Mouse (Mus musculus) heart, adult 2 months (tissue): Measurements from ENCODE around the gene Tnrc6b. TPM values are rescaled to one million over a fixed set of nuclear protein-coding genes. Genes with fewer than 3 reads are reported as not detected.

Experiments
- DNase-seq, 2 experiments: peaks; one replicate each; pipeline ENCODE4 v3.0.0; 2021
- H3K27ac ChIP-seq: fragments of 200-600 bp; 2 replicates; pipeline ENCODE4 v1.8.1; 2022
- H3K27me3 ChIP-seq: fragments of 200-500 bp; 2 replicates; pipeline ENCODE4 v1.6.1; 2012; ENCODE audit warnings: mild to moderate bottlenecking, low read length, inconsistent platforms, mixed read lengths; ENCODE audit not compliant: control insufficient read depth, insufficient read depth
- H3K36me3 ChIP-seq: fragments of 200-500 bp; 2 replicates; pipeline ENCODE4 v1.6.1; 2012; ENCODE audit warnings: low read length, inconsistent platforms; ENCODE audit not compliant: control insufficient read depth, insufficient read depth
- H3K4me1 ChIP-seq: fragments of 200-500 bp; 2 replicates; pipeline ENCODE4 v1.6.1; 2011; ENCODE audit warnings: low read length; ENCODE audit not compliant: control insufficient read depth, insufficient read depth
- H3K4me3 ChIP-seq: fragments of 200-600 bp; 2 replicates; pipeline ENCODE4 v1.8.1; 2022
- H3K79me2 ChIP-seq: fragments of 200-500 bp; replicated peaks from 2 replicates; pipeline ENCODE4 v1.6.1; 2012; ENCODE audit warnings: mild to moderate bottlenecking, inconsistent platforms, low read length, moderate library complexity, mixed read lengths; ENCODE audit not compliant: control insufficient read depth, insufficient read depth
- H3K9ac ChIP-seq: fragments of 200-500 bp; 2 replicates; pipeline ENCODE4 v1.6.1; 2012; ENCODE audit warnings: low read depth, mild to moderate bottlenecking, control low read depth, inconsistent platforms, low read length, mixed read lengths
- CTCF ChIP-seq: fragments of 200-600 bp; IDR thresholded peaks from 2 replicates; pipeline ENCODE4 v1.8.1; 2022; ENCODE audit warnings: antibody characterized with exemption, mild to moderate bottlenecking, moderate library complexity
- EP300 ChIP-seq: fragments of 200-500 bp; IDR thresholded peaks from 2 replicates; pipeline ENCODE4 v1.6.1; 2011; ENCODE audit warnings: low read depth, low read length, control low read depth; ENCODE audit not compliant: insufficient read depth
- POLR2A ChIP-seq: fragments of 200-500 bp; IDR thresholded peaks from 2 replicates; pipeline ENCODE4 v1.6.1; 2011; ENCODE audit warnings: mild to moderate bottlenecking, low read depth, low read length, control low read depth; ENCODE audit not compliant: insufficient read depth
- WGBS: fragments of 180-500 bp; shearing (Covaris S2); methylation state at CpG from one replicate; pipeline ENCODE4 v1.1.7; 2018; 5-methylcytosine and 5-hydroxymethylcytosine counted together
- intact Hi-C: fragments of 180-260 bp; cut with DNase I; formaldehyde crosslinking; loops from one replicate; pipeline ENCODE4 v1.15.1; 2025
- polyA plus RNA-seq: library from polyadenylated mRNA; depleted of rRNA; stranded (reverse); fragments of >200 nt; gene quantifications from 2 replicates; pipeline ENCODE4 v1.2.3, GENCODE M21; 2012
- total RNA-seq, 2 experiments: library from RNA; stranded (reverse); gene quantifications; 2 replicates each; pipeline ENCODE4 v1.2.3; 2021

Gene Tnrc6b
- total and polyA plus RNA-seq, 3 experiments: 9.4 to 48.1 (median 43.7) TPM

- intact Hi-C loops: no loop called here
- Histone ChIP-seq H3K27ac (no peak overlapping the region), H3K4me3 (no peak overlapping the region), H3K36me3 (no peaks in the 10 kb centered on the region), H3K4me1 (peaks cover 4% of the 10 kb centered on the region; the same call in 1 of the 2 replicates), H3K79me2 (no peaks in the 10 kb centered on the region), H3K27me3 (no peaks in the 10 kb centered on the region), H3K9ac (no peak overlapping the region)
- no peak for DNase-seq
- WGBS: 72% methylated on average over 3 of the region's 3 CpGs
- TF ChIP-seq CTCF: no peak
- TF ChIP-seq EP300: no peak
- no peak for TF ChIP-seq POLR2A
Observed at GRCm38 (mm10) chr15:80683990-80684389, 27.1 kb upstream of the Tnrc6b start.

- intact Hi-C loops: no loop called here
- TF ChIP-seq CTCF: no peak
- no peak for TF ChIP-seq EP300
- TF ChIP-seq POLR2A: no peak
- no peak overlapping the region for H3K9ac ChIP-seq
- H3K27ac ChIP-seq: no peak overlapping the region
- H3K79me2 ChIP-seq: no peaks in the 10 kb centered on the region
- 51% methylated on average over 8 of the region's 8 CpGs for WGBS
- H3K4me3 ChIP-seq: no peak overlapping the region
- H3K36me3 ChIP-seq: no peaks in the 10 kb centered on the region
- DNase-seq: no peak
- peaks cover 4% of the 10 kb centered on the region; the same call in 1 of the 2 replicates for H3K4me1 ChIP-seq
- H3K27me3 ChIP-seq: no peaks in the 10 kb centered on the region
Observed at GRCm38 (mm10) chr15:80684786-80685602, 26.1 kb upstream of the Tnrc6b start.

GRCm38 (mm10) chr15:80685603-80685895 is 25.6 kb upstream of the Tnrc6b start:
- no peaks in the 10 kb centered on the region for H3K36me3 ChIP-seq
- H3K27ac ChIP-seq: no peak overlapping the region
- H3K4me3 ChIP-seq: no peak overlapping the region
- 62% methylated on average over 7 of the region's 7 CpGs for WGBS
- no peak overlapping the region for H3K9ac ChIP-seq
- no peaks in the 10 kb centered on the region for H3K27me3 ChIP-seq
- TF ChIP-seq CTCF: no peak
- no peak for TF ChIP-seq EP300
- TF ChIP-seq POLR2A: no peak
- H3K79me2 ChIP-seq: no peaks in the 10 kb centered on the region
- intact Hi-C loops: no loop called here
- DNase-seq: no peak
- H3K4me1 ChIP-seq: peaks cover 2% of the 10 kb centered on the region; the same call in 1 of the 2 replicates

GRCm38 (mm10) chr15:80688536-80688935 is 22.6 kb upstream of the Tnrc6b start:
- H3K79me2 ChIP-seq: no peaks in the 10 kb centered on the region
- no peak overlapping the region for H3K9ac ChIP-seq
- 53% methylated on average over 7 of the region's 7 CpGs for WGBS
- H3K27ac ChIP-seq: no peak overlapping the region
- DNase-seq: no peak
- TF ChIP-seq POLR2A: no peak
- no peak for TF ChIP-seq EP300
- no peak for TF ChIP-seq CTCF
- no peak overlapping the region for H3K4me3 ChIP-seq
- intact Hi-C loops: no loop called here
- H3K36me3 ChIP-seq: no peaks in the 10 kb centered on the region
- no peaks in the 10 kb centered on the region for H3K27me3 ChIP-seq
- H3K4me1 ChIP-seq: no peaks in the 10 kb centered on the region

GRCm38 (mm10) chr15:80693492-80693891 is 17.6 kb upstream of the Tnrc6b start:
- no peak for TF ChIP-seq CTCF
- no peak for TF ChIP-seq EP300
- no peak for TF ChIP-seq POLR2A
- Histone ChIP-seq H3K4me1 (no peaks in the 10 kb centered on the region), H3K36me3 (no peaks in the 10 kb centered on the region), H3K79me2 (no peaks in the 10 kb centered on the region), H3K27ac (no peak overlapping the region), H3K9ac (no peak overlapping the region), H3K4me3 (no peak overlapping the region), H3K27me3 (no peaks in the 10 kb centered on the region)
- DNase-seq: no peak
- intact Hi-C loops: no loop called here
- WGBS: 43% methylated on average over 3 of the region's 3 CpGs

- Histone ChIP-seq H3K4me3 (no peak overlapping the region), H3K9ac (no peak overlapping the region), H3K79me2 (no peaks in the 10 kb centered on the region), H3K36me3 (no peaks in the 10 kb centered on the region), H3K27ac (no peak overlapping the region), H3K4me1 (no peaks in the 10 kb centered on the region), H3K27me3 (no peaks in the 10 kb centered on the region)
- 22% methylated on average over 11 of the region's 11 CpGs for WGBS
- DNase-seq: peak; percentile 41 to 69
- intact Hi-C loops: loop anchor here (1.0 to 2.0 kb wide), 3 partner anchors 60 to 406 kb away; no protein-coding TSS in a partner anchor
- TF ChIP-seq POLR2A (no peak), CTCF (peak; percentile 85)
Observed at GRCm38 (mm10) chr15:80694125-80694910, 16.8 kb upstream of the Tnrc6b start.
